Mouse (Mus musculus): Measurements from ENCODE around the gene Ehd4. TPM values are rescaled to one million over a fixed set of nuclear protein-coding genes. Genes with fewer than 3 reads are reported as not detected.

Ehd4 gene
- polyA plus RNA-seq, 1 experiment from 2014 or later, result 336 TPM

GRCm38 (mm10) chr2:120062248-120062647 lies 92.2 kb downstream of the Ehd4 start:
- H3K27ac ChIP-seq, result no peak overlapping the region
- 85% methylated on average over 7 of the region's 8 CpGs for WGBS (ENCODE audit: missing documents)
- no peak overlapping the region for H3K4me3 ChIP-seq (ENCODE audit: inconsistent target)
- no peaks in the 10 kb centered on the region for H3K79me2 ChIP-seq (ENCODE audit: inconsistent target)
- no peaks in the 10 kb centered on the region for H3K36me3 ChIP-seq (ENCODE audit: inconsistent target)

GRCm38 (mm10) chr2:120060651-120061050 lies 93.8 kb downstream of the Ehd4 start:
- no peaks in the 10 kb centered on the region for H3K36me3 ChIP-seq (ENCODE audit: inconsistent target)
- WGBS (ENCODE audit: missing documents), result 95% methylated on average over 9 of the region's 9 CpGs
- no peak overlapping the region for H3K4me3 ChIP-seq (ENCODE audit: inconsistent target)
- H3K27ac ChIP-seq, result no peak overlapping the region
- no peaks in the 10 kb centered on the region for H3K79me2 ChIP-seq (ENCODE audit: inconsistent target)

- WGBS (ENCODE audit: missing documents), result 79% methylated on average over 6 of the region's 6 CpGs
- no peaks in the 10 kb centered on the region for H3K36me3 ChIP-seq (ENCODE audit: inconsistent target)
- no peak overlapping the region for H3K4me3 ChIP-seq (ENCODE audit: inconsistent target)
- H3K27ac ChIP-seq, result no peak overlapping the region
- H3K79me2 ChIP-seq (ENCODE audit: inconsistent target), result no peaks in the 10 kb centered on the region
Observed at GRCm38 (mm10) chr2:120060190-120060589, 94.2 kb downstream of the Ehd4 start.

GRCm38 (mm10) chr2:120059466-120059865 lies 94.9 kb downstream of the Ehd4 start:
- H3K27ac ChIP-seq, result no peak overlapping the region
- H3K36me3 ChIP-seq (ENCODE audit: inconsistent target), result no peaks in the 10 kb centered on the region
- no peaks in the 10 kb centered on the region for H3K79me2 ChIP-seq (ENCODE audit: inconsistent target)
- 90% methylated on average over 3 of the region's 3 CpGs for WGBS (ENCODE audit: missing documents)
- H3K4me3 ChIP-seq (ENCODE audit: inconsistent target), result no peak overlapping the region

GRCm38 (mm10) chr2:120058818-120059217 lies 95.6 kb downstream of the Ehd4 start:
- WGBS (ENCODE audit: missing documents), result 97% methylated on average over 4 of the region's 4 CpGs
- no peaks in the 10 kb centered on the region for H3K36me3 ChIP-seq (ENCODE audit: inconsistent target)
- H3K4me3 ChIP-seq (ENCODE audit: inconsistent target), result no peak overlapping the region
- no peak overlapping the region for H3K27ac ChIP-seq
- H3K79me2 ChIP-seq (ENCODE audit: inconsistent target), result no peaks in the 10 kb centered on the region

GRCm38 (mm10) chr2:120055923-120056322 lies 98.5 kb downstream of the Ehd4 start:
- WGBS (ENCODE audit: missing documents), result 83% methylated on average over 10 of the region's 10 CpGs
- no peaks in the 10 kb centered on the region for H3K79me2 ChIP-seq (ENCODE audit: inconsistent target)
- H3K4me3 ChIP-seq (ENCODE audit: inconsistent target), result no peak overlapping the region
- no peak overlapping the region for H3K27ac ChIP-seq
- H3K36me3 ChIP-seq (ENCODE audit: inconsistent target), result no peaks in the 10 kb centered on the region

- no peak overlapping the region for H3K27ac ChIP-seq
- H3K4me3 ChIP-seq (ENCODE audit: inconsistent target), result no peak overlapping the region
- H3K79me2 ChIP-seq (ENCODE audit: inconsistent target), result no peaks in the 10 kb centered on the region
- no peaks in the 10 kb centered on the region for H3K36me3 ChIP-seq (ENCODE audit: inconsistent target)
- 92% methylated on average over 12 of the region's 12 CpGs for WGBS (ENCODE audit: missing documents)
Observed at GRCm38 (mm10) chr2:120054771-120055552, 99.4 kb downstream of the Ehd4 start.

- no peak overlapping the region for H3K27ac ChIP-seq
- H3K79me2 ChIP-seq (ENCODE audit: inconsistent target), result no peaks in the 10 kb centered on the region
- WGBS (ENCODE audit: missing documents), result 61% methylated on average over 6 of the region's 6 CpGs
- no peaks in the 10 kb centered on the region for H3K36me3 ChIP-seq (ENCODE audit: inconsistent target)
- H3K4me3 ChIP-seq (ENCODE audit: inconsistent target), result no peak overlapping the region
Observed at GRCm38 (mm10) chr2:120051405-120051804, 103.0 kb downstream of the Ehd4 start.

GRCm38 (mm10) chr2:120049632-120050274 lies 104.7 kb downstream of the Ehd4 start:
- H3K36me3 ChIP-seq (ENCODE audit: inconsistent target), result no peaks in the 10 kb centered on the region
- no peak overlapping the region for H3K27ac ChIP-seq
- H3K4me3 ChIP-seq (ENCODE audit: inconsistent target), result no peak overlapping the region
- no peaks in the 10 kb centered on the region for H3K79me2 ChIP-seq (ENCODE audit: inconsistent target)
- 78% methylated on average over 10 of the region's 10 CpGs for WGBS (ENCODE audit: missing documents)

GRCm38 (mm10) chr2:120048173-120048572 lies 106.2 kb downstream of the Ehd4 start:
- 90% methylated on average over 9 of the region's 9 CpGs for WGBS (ENCODE audit: missing documents)
- H3K79me2 ChIP-seq (ENCODE audit: inconsistent target), result no peaks in the 10 kb centered on the region
- no peak overlapping the region for H3K4me3 ChIP-seq (ENCODE audit: inconsistent target)
- H3K36me3 ChIP-seq (ENCODE audit: inconsistent target), result no peaks in the 10 kb centered on the region
- no peak overlapping the region for H3K27ac ChIP-seq

GRCm38 (mm10) chr2:120046486-120047310 lies 107.7 kb downstream of the Ehd4 start:
- H3K36me3 ChIP-seq (ENCODE audit: inconsistent target), result no peaks in the 10 kb centered on the region
- 96% methylated on average over 14 of the region's 14 CpGs for WGBS (ENCODE audit: missing documents)
- H3K79me2 ChIP-seq (ENCODE audit: inconsistent target), result no peaks in the 10 kb centered on the region
- no peak overlapping the region for H3K27ac ChIP-seq
- H3K4me3 ChIP-seq (ENCODE audit: inconsistent target), result no peak overlapping the region

GRCm38 (mm10) chr2:120044676-120045075 lies 109.7 kb downstream of the Ehd4 start:
- Histone ChIP-seq H3K36me3 (ENCODE audit: inconsistent target) (no peaks in the 10 kb centered on the region), H3K4me3 (ENCODE audit: inconsistent target) (no peak overlapping the region)
- 95% methylated on average over 3 of the region's 3 CpGs for WGBS (ENCODE audit: missing documents)

GRCm38 (mm10) chr2:120044101-120044603 lies 110.3 kb downstream of the Ehd4 start:
- Histone ChIP-seq H3K4me3 (ENCODE audit: inconsistent target) (no peak overlapping the region), H3K36me3 (ENCODE audit: inconsistent target) (no peaks in the 10 kb centered on the region), H3K27ac (no peak overlapping the region), H3K79me2 (ENCODE audit: inconsistent target) (no peaks in the 10 kb centered on the region)
- WGBS (ENCODE audit: missing documents), result 73% methylated on average over 4 of the region's 4 CpGs

More at GRCm38 (mm10) chr2:120044676-120045075, 109.7 kb downstream of the Ehd4 start:
- no peak overlapping the region for H3K27ac ChIP-seq
- H3K79me2 ChIP-seq (ENCODE audit: inconsistent target), result no peaks in the 10 kb centered on the region

- Histone ChIP-seq H3K27ac (no peak overlapping the region), H3K4me3 (ENCODE audit: inconsistent target) (no peak overlapping the region), H3K79me2 (ENCODE audit: inconsistent target) (no peaks in the 10 kb centered on the region), H3K36me3 (ENCODE audit: inconsistent target) (no peaks in the 10 kb centered on the region)
- WGBS (ENCODE audit: missing documents), result 96% methylated on average over 5 of the region's 5 CpGs
Observed at GRCm38 (mm10) chr2:120040991-120041390, 113.4 kb downstream of the Ehd4 start.

All from macrophage (primary cell).